Mouse (Mus musculus): Measurements from ENCODE around the gene Gm14226. TPM values are rescaled to one million over a fixed set of nuclear protein-coding genes. Genes with fewer than 3 reads are reported as not detected.
"Not testable (repeated sequence)": the region's sequence is repeated elsewhere in the genome, so short reads cannot be mapped to it uniquely, and the experiment has no call there.

The Gm14226 gene
- polyA plus RNA-seq, 1 experiment from 2014 or later, result 5.7 TPM

GRCm38 (mm10) chr2:155011086-155011656, 6.9 kb upstream of the Gm14226 start:
- no peak overlapping the region for H3K4me2 ChIP-seq (ENCODE audit: low read length)
- 37% methylated on average over 3 of the region's 3 CpGs for WGBS
- H3K36me3 ChIP-seq (ENCODE audit: control insufficient read depth, insufficient read depth, low read length), result no peaks in the 10 kb centered on the region
- ATAC-seq (replicated peaks; ENCODE audit: low FRiP score, low TSS enrichment, low read depth) (no peak), DNase-seq (ENCODE audit: low spot score) (no peak)
- no peaks in the 10 kb centered on the region for H3K9me3 ChIP-seq (ENCODE audit: control insufficient read depth, low read length)
- H3K27me3 ChIP-seq (replicated peaks; ENCODE audit: control insufficient read depth, insufficient read depth, low read length), result no peaks in the 10 kb centered on the region
- H3K27ac ChIP-seq (ENCODE audit: low read depth), result no peak overlapping the region
- no peak overlapping the region for H3K9ac ChIP-seq (ENCODE audit: low read length)
- H3K4me3 ChIP-seq (ENCODE audit: low read depth, low read length), result no peak overlapping the region
- H3K4me1 ChIP-seq (replicated peaks; ENCODE audit: control insufficient read depth, insufficient read depth, low read length), result no peaks in the 10 kb centered on the region

- no peak for DNase-seq (ENCODE audit: low spot score)
- Histone ChIP-seq H3K27me3 (replicated peaks; ENCODE audit: control insufficient read depth, insufficient read depth, low read length) (no peaks in the 10 kb centered on the region), H3K36me3 (ENCODE audit: control insufficient read depth, insufficient read depth, low read length) (no peaks in the 10 kb centered on the region), H3K27ac (ENCODE audit: low read depth) (no peak overlapping the region), H3K9ac (ENCODE audit: low read length) (no peak overlapping the region), H3K9me3 (ENCODE audit: control insufficient read depth, low read length) (no peaks in the 10 kb centered on the region), H3K4me1 (replicated peaks; ENCODE audit: control insufficient read depth, insufficient read depth, low read length) (no peaks in the 10 kb centered on the region), H3K4me3 (ENCODE audit: low read depth, low read length) (no peak overlapping the region), H3K4me2 (ENCODE audit: low read length) (no peak overlapping the region)
- no peak for ATAC-seq (replicated peaks; ENCODE audit: low FRiP score, low TSS enrichment, low read depth)
- WGBS, result 84% methylated on average over 6 of the region's 6 CpGs
Measured at GRCm38 (mm10) chr2:155012991-155013390, 5.1 kb upstream of the Gm14226 start.

DNA sequence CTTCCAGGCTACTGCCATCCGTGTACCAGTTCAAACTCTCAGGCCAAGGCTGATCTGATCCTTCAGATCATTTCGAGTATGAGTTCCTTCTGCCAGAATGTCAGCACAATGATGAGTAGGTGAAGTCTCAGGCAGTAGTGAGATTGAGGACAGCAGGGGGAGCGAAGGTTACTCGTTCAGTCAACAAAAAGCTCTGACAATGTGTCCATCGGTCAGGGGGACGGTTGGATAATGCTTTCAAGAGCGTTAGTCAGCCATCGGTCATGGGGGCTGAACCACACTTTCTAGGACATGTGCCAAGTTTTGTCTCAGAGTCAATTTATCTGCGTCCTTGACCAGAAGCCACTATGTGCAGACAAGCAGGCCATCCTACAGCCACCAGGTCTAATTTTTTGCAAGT, 1.3 kb upstream of the Gm14226 start:
- not testable (repeated sequence) for H3K27ac ChIP-seq (ENCODE audit: low read depth); H3K9ac ChIP-seq (ENCODE audit: low read length); H3K4me1 ChIP-seq (replicated peaks; ENCODE audit: control insufficient read depth, insufficient read depth, low read length); H3K9me3 ChIP-seq (ENCODE audit: control insufficient read depth, low read length); H3K27me3 ChIP-seq (replicated peaks; ENCODE audit: control insufficient read depth, insufficient read depth, low read length); DNase-seq (ENCODE audit: low spot score); H3K4me2 ChIP-seq (ENCODE audit: low read length); ATAC-seq (replicated peaks; ENCODE audit: low FRiP score, low TSS enrichment, low read depth); H3K4me3 ChIP-seq (ENCODE audit: low read depth, low read length); H3K36me3 ChIP-seq (ENCODE audit: control insufficient read depth, insufficient read depth, low read length)
- 30% methylated on average over 5 of the region's 9 CpGs for WGBS

DNA sequence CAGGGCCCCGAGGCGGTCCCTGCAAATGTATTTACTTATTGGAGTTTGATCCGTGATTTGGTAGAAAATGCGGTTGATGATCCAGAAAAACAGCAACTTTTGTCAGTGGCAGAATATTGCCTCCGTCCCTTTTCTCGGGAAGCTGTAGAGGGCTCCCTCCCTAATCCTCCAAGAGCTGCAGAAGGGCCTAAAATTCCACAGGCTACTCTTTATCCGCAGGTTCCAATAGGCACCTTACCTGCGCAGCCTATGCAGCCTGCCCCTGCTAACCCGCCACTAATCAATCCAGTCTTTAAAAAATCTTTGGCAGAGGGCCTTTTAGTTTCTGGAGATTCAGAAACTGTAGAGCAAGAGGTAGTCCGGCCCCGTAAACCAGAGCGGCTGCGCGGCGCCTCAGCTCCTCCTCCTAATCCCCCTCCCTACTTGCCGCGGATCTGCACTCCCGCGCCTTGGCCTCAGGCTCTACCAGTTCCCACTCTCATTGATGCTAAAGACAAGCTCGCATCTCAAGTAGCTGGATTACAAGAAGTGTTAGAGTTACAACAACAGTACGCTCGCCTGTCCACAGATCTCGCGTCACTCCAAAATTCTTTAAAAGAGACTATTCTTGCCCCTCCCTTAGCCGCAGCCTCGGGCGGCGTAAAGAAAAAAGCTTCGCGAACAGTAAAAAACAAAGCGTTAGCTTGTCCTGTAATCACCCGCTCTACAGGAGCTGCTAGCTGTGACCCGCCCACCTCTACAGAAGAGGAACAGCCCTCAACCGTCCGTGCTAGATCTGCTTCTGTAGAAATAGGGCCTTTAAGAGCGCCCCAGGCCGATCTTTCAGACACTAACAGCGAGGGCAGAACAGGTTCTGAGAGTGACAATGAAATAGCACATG, 936 bp downstream of the Gm14226 start:
- peak overlapping the region; percentile 46 for H3K4me3 ChIP-seq (ENCODE audit: low read depth, low read length)
- H3K4me2 ChIP-seq (ENCODE audit: low read length), result peak overlapping the region; percentile 99
- H3K27ac ChIP-seq (ENCODE audit: low read depth), result peak overlapping the region; percentile 84
- WGBS, result under 1% methylated on average over 38 of the region's 38 CpGs
- H3K4me1 ChIP-seq (replicated peaks; ENCODE audit: control insufficient read depth, insufficient read depth, low read length), result no peaks in the 10 kb centered on the region
- ATAC-seq (replicated peaks; ENCODE audit: low FRiP score, low TSS enrichment, low read depth), result peak; percentile 93
- DNase-seq (ENCODE audit: low spot score), result peak; percentile 86
- H3K36me3 ChIP-seq (ENCODE audit: control insufficient read depth, insufficient read depth, low read length), result no peaks in the 10 kb centered on the region
- no peaks in the 10 kb centered on the region for H3K27me3 ChIP-seq (replicated peaks; ENCODE audit: control insufficient read depth, insufficient read depth, low read length)
- H3K9me3 ChIP-seq (ENCODE audit: control insufficient read depth, low read length), result no peaks in the 10 kb centered on the region
- H3K9ac ChIP-seq (ENCODE audit: low read length), result peak overlapping the region; percentile 53

DNA sequence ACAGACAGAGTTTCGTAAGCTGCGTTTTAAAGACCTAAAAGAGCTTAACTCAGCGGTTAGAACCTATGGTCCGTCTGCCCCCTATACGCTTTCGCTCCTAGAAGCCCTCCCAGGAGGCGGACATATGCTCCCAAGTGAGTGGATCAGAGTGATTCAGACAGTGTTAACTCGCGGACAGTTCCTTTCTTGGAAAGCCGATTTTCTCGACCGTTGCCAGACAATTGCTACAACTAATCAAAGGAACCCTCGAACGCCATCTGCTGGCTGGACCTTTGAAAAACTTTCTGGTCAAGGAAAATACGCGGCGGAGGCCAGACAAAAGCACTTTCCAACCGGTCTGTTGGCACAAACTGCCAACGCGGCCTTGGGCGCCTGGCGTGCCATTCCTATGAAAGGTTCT, 1.6 kb downstream of the Gm14226 start:
- ATAC-seq (replicated peaks; ENCODE audit: low FRiP score, low TSS enrichment, low read depth) (peak; percentile 82), DNase-seq (ENCODE audit: low spot score) (peak; percentile 97)
- Histone ChIP-seq H3K27me3 (replicated peaks; ENCODE audit: control insufficient read depth, insufficient read depth, low read length) (no peaks in the 10 kb centered on the region), H3K4me3 (ENCODE audit: low read depth, low read length) (peak overlapping the region; percentile 46), H3K36me3 (ENCODE audit: control insufficient read depth, insufficient read depth, low read length) (no peaks in the 10 kb centered on the region), H3K9me3 (ENCODE audit: control insufficient read depth, low read length) (no peaks in the 10 kb centered on the region), H3K27ac (ENCODE audit: low read depth) (peak overlapping the region; percentile 84), H3K4me2 (ENCODE audit: low read length) (peak overlapping the region; percentile 99), H3K4me1 (replicated peaks; ENCODE audit: control insufficient read depth, insufficient read depth, low read length) (no peaks in the 10 kb centered on the region), H3K9ac (ENCODE audit: low read length) (peak overlapping the region; percentile 53)
- under 1% methylated on average over 22 of the region's 22 CpGs for WGBS

DNA sequence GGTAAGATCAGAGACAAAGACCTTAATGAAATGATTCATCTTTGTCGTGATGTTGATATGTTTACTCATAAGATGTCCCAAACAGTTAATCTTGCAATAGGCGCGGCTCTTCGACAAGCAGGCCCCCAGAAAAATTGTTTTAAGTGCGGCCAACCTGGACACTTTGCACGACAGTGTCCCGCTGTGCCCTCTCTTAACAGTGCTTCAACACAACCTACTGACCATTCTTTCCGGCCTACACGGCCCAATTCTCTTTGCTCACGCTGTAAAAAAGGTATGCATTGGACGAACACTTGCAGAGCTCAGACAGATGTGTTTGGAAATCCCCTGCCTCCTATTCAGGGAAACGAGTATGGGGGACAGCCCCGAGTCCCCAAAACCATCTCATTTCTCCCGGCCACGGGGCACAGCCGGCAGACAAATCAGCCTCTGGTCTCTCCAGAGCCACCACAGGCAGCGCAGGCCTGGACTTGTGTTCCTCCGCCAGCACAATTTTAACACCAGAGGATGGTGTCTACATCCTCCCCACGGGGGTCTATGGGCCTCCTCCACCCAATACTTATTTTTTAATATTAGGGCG, 2.3 kb downstream of the Gm14226 start:
- not testable (repeated sequence) for H3K27ac ChIP-seq (ENCODE audit: low read depth); H3K9ac ChIP-seq (ENCODE audit: low read length); H3K4me3 ChIP-seq (ENCODE audit: low read depth, low read length); H3K27me3 ChIP-seq (replicated peaks; ENCODE audit: control insufficient read depth, insufficient read depth, low read length); ATAC-seq (replicated peaks; ENCODE audit: low FRiP score, low TSS enrichment, low read depth); DNase-seq (ENCODE audit: low spot score); H3K36me3 ChIP-seq (ENCODE audit: control insufficient read depth, insufficient read depth, low read length); H3K9me3 ChIP-seq (ENCODE audit: control insufficient read depth, low read length); H3K4me1 ChIP-seq (replicated peaks; ENCODE audit: control insufficient read depth, insufficient read depth, low read length)
- WGBS, result 44% methylated on average over 20 of the region's 20 CpGs
- H3K4me2 ChIP-seq (ENCODE audit: low read length), result peak overlapping the region; percentile 99

DNA sequence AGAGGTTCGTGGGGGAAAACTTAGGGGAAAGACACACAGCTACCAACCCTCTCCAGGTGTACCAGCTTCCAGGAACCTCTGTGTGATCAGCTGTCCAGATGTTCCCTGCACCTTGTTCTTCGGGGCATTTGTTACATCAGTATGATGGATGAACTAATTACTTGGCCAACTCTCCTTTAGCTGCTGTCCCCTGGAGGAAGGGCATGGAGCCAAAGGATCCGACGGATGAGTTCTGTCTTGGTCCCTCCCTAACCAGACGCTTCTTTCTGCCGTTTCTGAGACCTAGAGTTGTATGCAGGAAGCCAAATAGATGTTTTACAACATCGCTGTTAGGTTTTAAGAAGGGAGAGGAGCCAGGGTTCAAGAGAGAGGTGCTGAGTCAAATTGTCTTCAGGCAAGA, 12.8 kb downstream of the Gm14226 start:
- no peaks in the 10 kb centered on the region for H3K27me3 ChIP-seq (replicated peaks; ENCODE audit: control insufficient read depth, insufficient read depth, low read length)
- no peaks in the 10 kb centered on the region for H3K9me3 ChIP-seq (ENCODE audit: control insufficient read depth, low read length)
- no peak overlapping the region for H3K9ac ChIP-seq (ENCODE audit: low read length)
- H3K36me3 ChIP-seq (ENCODE audit: control insufficient read depth, insufficient read depth, low read length), result no peaks in the 10 kb centered on the region
- ATAC-seq (replicated peaks; ENCODE audit: low FRiP score, low TSS enrichment, low read depth) (no peak), DNase-seq (ENCODE audit: low spot score) (no peak)
- no peak overlapping the region for H3K27ac ChIP-seq (ENCODE audit: low read depth)
- H3K4me1 ChIP-seq (replicated peaks; ENCODE audit: control insufficient read depth, insufficient read depth, low read length), result peaks cover 6% of the 10 kb centered on the region; the same call in 1 of the 2 replicates
- H3K4me3 ChIP-seq (ENCODE audit: low read depth, low read length), result no peak overlapping the region
- WGBS, result 48% methylated on average over 7 of the region's 7 CpGs
- H3K4me2 ChIP-seq (ENCODE audit: low read length), result no peak overlapping the region

- Histone ChIP-seq H3K4me1 (replicated peaks; ENCODE audit: control insufficient read depth, insufficient read depth, low read length) (peaks cover 6% of the 10 kb centered on the region; the same call in 1 of the 2 replicates), H3K4me3 (ENCODE audit: low read depth, low read length) (no peak overlapping the region), H3K9ac (ENCODE audit: low read length) (no peak overlapping the region), H3K27ac (ENCODE audit: low read depth) (peak overlapping the region; percentile 9; the same call in 1 of the 2 replicates), H3K36me3 (ENCODE audit: control insufficient read depth, insufficient read depth, low read length) (no peaks in the 10 kb centered on the region), H3K27me3 (replicated peaks; ENCODE audit: control insufficient read depth, insufficient read depth, low read length) (no peaks in the 10 kb centered on the region), H3K9me3 (ENCODE audit: control insufficient read depth, low read length) (no peaks in the 10 kb centered on the region), H3K4me2 (ENCODE audit: low read length) (peak overlapping the region; percentile 9)
- DNase-seq (ENCODE audit: low spot score) (no peak), ATAC-seq (replicated peaks; ENCODE audit: low FRiP score, low TSS enrichment, low read depth) (peak; percentile 43; the same call in 1 of the 2 replicates)
- WGBS, result 26% methylated on average over 19 of the region's 19 CpGs
Measured at GRCm38 (mm10) chr2:155032938-155033710, 15.1 kb downstream of the Gm14226 start.
